Mouse (Mus musculus): ENCODE measurements around the gene Fv1.
A peak's percentile ranks its signal among the peaks of the same experiment; 100 is the strongest.

Gene Fv1

GRCm38 (mm10) chr4:147883041-147883440 lies 14.3 kb downstream of the Fv1 start:
- no peak for DNase-seq (ENCODE audit: extremely low spot score, low read depth, low spot score)

- DNase-seq (ENCODE audit: extremely low spot score, low read depth, low spot score), result no peak
These were observed 15.4 kb downstream of the Fv1 start for GRCm38 (mm10) chr4:147884138-147884537.

GRCm38 (mm10) chr4:147886158-147886557 lies 17.4 kb downstream of the Fv1 start:
- no peak for DNase-seq (ENCODE audit: extremely low spot score, low read depth, low spot score)

- DNase-seq (ENCODE audit: extremely low spot score, low read depth, low spot score), result no peak
These were observed 18.5 kb downstream of the Fv1 start for GRCm38 (mm10) chr4:147887277-147887676.

- no peak for DNase-seq (ENCODE audit: extremely low spot score, low read depth, low spot score)
These were observed 19.5 kb downstream of the Fv1 start for GRCm38 (mm10) chr4:147888237-147888636.

- no peak for DNase-seq (ENCODE audit: extremely low spot score, low read depth, low spot score)
These were observed 21.6 kb downstream of the Fv1 start for GRCm38 (mm10) chr4:147890341-147890740.

GRCm38 (mm10) chr4:147895815-147896330 lies 27.1 kb downstream of the Fv1 start:
- DNase-seq (ENCODE audit: extremely low spot score, low read depth, low spot score), result no peak

GRCm38 (mm10) chr4:147896411-147896810 lies 27.6 kb downstream of the Fv1 start:
- no peak for DNase-seq (ENCODE audit: extremely low spot score, low read depth, low spot score)

GRCm38 (mm10) chr4:147897348-147897747 lies 28.6 kb downstream of the Fv1 start:
- no peak for DNase-seq (ENCODE audit: extremely low spot score, low read depth, low spot score)

- no peak for DNase-seq (ENCODE audit: extremely low spot score, low read depth, low spot score)
These were observed 31.7 kb downstream of the Fv1 start for GRCm38 (mm10) chr4:147900452-147900851.

GRCm38 (mm10) chr4:147902906-147903500 lies 34.2 kb downstream of the Fv1 start:
- no peak for DNase-seq (ENCODE audit: extremely low spot score, low read depth, low spot score)

GRCm38 (mm10) chr4:147903601-147904000 lies 34.8 kb downstream of the Fv1 start:
- no peak for DNase-seq (ENCODE audit: extremely low spot score, low read depth, low spot score)

GRCm38 (mm10) chr4:147904313-147905089 lies 35.7 kb downstream of the Fv1 start, which contains the start of gene Mfn2:
TSS of gene Mfn2 (minus strand) at chr4:147904704.
- peak; percentile 73 for DNase-seq (ENCODE audit: extremely low spot score, low read depth, low spot score)

- DNase-seq (ENCODE audit: extremely low spot score, low read depth, low spot score), result no peak
These were observed 36.4 kb downstream of the Fv1 start for GRCm38 (mm10) chr4:147905090-147905659.

- no peak for DNase-seq (ENCODE audit: extremely low spot score, low read depth, low spot score)
These were observed 37.5 kb downstream of the Fv1 start for GRCm38 (mm10) chr4:147906230-147906629.

- DNase-seq (ENCODE audit: extremely low spot score, low read depth, low spot score), result no peak
These were observed 40.7 kb downstream of the Fv1 start for GRCm38 (mm10) chr4:147909486-147909885.

- DNase-seq (ENCODE audit: extremely low spot score, low read depth, low spot score), result no peak
These were observed 49.8 kb downstream of the Fv1 start for GRCm38 (mm10) chr4:147918459-147919121.

All from hindlimb bud, embryonic 11.5 days (tissue).